Mouse (Mus musculus) thymus, adult 2 months (tissue): ENCODE results near the gene Olfr1109.

Experiments
- CTCF ChIP-seq: fragments of 200-500 bp; IDR thresholded peaks from 2 replicates; pipeline ENCODE4 v1.5.1; 2012; ENCODE audit warnings: mild to moderate bottlenecking, control low read depth, low read length, moderate library complexity, borderline replicate concordance; ENCODE audit not compliant: control insufficient read depth, poor library complexity, insufficient read depth; ENCODE audit errors: extremely low read depth
- POLR2A ChIP-seq: fragments of 200-500 bp; IDR thresholded peaks from 2 replicates; pipeline ENCODE4 v1.6.1; 2012; ENCODE audit warnings: mild to moderate bottlenecking, low read length, control low read depth, moderate library complexity; ENCODE audit not compliant: control insufficient read depth, poor library complexity, insufficient read depth; ENCODE audit errors: extremely low read depth

DNA sequence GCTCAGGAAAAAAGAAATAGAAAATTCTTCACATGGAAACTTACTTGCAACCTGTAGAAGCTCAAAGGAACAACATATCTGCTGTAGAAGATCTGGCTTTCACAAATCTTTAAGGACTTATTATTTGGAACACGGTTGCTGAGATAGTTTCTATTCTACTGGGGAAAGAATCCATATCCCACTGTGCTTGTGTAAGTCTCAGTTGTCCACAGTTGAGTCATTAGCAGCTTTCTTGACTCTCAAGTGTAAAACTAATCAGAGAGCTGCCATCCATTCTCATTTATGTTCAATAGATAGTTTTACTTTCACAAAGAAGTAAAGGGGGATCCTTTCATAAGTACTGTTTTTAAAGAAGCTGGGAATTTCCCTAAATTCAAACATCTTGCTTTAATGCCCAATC lies at the start of gene Olfr1109:
- TF ChIP-seq CTCF (no peak), POLR2A (no peak)
